Mouse (Mus musculus): ENCODE data around the gene Npr3.
"Not testable (repeated sequence)": the region's sequence is repeated elsewhere in the genome, so short reads cannot be mapped to it uniquely, and the experiment has no call there.

The Npr3 gene

DNA sequence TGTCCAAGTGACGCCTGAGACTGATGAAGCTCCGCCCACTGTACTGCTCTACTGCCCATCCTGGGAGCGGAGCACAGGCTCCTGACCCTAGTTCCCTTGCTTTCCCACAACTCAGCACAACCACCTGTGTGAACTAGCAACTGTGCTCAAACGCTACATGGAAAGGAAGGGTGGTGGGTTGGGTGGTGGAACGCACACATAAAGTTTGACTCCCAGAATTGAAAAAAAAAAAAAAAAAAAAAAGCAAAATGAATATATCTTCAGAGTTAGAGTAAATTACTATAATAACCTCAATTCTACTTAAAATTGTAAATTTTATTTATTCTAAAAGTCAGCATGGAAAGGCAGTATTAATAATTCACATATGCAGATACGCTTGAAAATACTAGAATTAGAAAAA is 25.3 kb downstream of the Npr3 start:
- DNase-seq: no peak

DNA sequence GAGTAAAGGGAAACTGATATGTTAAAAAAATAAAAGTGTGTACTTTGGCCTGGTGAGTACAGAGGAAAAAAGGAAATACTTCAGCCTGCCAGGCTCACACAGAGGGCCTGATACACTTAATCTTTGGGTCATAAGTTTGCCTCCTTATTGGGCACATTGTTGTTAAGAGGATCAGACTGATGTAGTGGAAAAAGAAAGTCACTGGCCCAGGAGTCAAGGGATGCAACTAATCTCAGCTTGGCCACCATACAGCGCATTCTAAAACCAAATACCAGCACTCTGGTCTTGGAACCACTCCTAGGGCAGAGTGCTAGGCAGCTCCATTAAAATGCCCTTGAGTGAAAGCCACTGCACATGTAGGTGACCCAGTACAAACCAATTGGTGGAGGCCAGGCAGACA is 28.8 kb downstream of the Npr3 start:
- no peak for DNase-seq

DNA sequence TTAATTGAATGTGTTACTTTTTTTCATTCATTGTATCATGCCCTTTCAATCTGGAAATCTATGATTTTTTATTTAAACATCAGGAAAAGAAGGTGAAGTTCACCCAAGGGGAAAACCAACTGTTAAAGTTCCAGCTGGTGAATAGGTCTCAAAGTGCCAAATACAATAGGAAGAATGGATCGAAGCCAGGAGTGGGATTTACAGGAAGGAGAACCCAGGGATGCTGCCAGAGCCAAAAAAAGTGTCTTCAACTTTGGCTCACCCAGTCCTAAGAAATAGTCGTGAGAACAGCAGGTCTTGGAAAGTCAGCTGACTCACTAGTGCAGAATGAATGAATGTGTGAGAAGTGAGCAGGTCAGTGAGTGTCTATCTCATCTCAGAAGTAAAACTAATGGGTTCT is 29.8 kb downstream of the Npr3 start:
- DNase-seq: no peak

DNA sequence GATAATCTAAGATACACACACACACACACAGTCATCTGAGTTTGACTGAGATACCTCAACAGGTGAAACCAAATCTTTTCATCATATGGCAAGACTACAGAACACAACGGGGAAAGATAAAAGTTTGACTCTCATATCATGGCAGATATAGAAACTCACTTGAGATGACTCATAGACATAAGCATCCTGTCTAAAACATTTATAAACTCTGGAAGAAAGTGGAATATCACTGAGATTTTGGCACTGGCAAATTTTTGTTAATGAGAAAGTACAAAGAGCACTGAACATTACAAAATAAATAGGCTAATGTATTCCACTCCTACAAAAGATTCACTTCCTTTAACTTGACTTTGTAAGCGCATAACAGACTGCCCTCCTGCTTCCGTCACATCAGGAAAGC is 40.2 kb downstream of the Npr3 start:
- DNase-seq: no peak

DNA sequence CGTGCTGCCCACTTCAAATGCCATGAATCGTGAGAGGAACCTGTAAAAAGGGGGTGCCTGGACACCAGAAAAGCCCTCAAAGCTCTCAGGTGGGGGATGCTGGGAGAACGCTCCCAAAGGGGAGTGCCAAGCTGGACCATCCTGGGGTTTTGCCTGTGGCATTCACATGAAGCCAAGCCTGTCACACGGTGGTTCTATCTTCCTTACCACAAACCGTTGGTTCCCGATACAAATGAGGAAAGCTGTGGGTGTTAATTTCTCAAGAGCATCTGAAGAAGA is 43.6 kb downstream of the Npr3 start:
- no peak for DNase-seq

DNA sequence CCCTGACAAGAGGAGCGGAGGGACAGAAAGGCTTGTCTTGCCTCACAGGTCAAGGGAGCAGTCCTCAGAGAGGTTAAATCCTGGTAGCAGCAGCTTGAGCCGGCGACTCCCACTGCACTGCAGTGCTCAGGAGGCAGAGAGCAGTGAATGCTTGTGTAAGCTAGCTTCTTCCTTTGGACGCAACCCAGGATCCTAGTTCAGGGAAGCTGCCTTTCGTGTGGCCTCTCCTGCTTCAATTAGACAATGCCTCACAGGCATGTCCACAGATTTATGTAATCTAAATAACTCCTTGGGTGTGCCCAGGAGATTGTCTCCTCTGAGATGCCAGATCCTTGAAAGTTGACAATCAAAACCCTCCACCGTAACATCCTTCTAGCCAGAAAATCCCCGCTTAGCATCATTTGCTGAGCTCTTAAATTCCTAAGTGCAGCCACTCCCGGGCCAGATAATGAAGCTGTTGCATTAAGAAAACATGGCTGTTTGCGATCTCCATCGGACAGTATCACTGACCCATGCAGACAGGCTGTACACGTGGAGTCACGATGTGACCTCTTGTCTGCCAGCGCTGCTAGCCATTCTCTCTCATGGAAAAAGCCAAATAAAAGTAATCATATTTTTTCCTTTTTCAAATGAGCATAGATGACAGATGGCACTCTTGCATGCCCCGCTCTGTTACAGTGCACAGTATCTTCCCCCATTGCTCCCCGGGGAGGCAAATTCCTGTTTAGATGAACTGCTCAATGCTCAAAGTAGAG is 44.1 kb downstream of the Npr3 start:
- no peak for DNase-seq

DNA sequence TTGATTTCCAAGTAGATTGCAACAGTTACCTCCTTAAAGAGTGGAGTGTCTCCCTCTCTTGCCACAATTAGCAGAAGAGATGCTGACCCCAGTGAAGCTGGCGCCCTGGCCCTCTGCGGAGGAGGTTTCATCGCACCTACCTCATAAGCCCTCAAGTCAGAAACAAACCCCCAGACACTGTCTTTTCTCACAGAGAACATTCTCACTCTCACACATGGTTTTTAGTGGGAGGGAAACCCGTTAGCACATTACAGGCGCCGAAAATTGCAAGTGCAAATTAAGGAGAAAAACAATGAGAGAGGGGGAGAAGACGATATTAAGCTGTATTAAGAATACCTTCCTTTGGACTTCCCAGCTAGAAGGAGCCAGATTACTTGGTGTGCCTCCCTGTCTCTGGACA is 44.8 kb downstream of the Npr3 start:
- no peak for DNase-seq

DNA sequence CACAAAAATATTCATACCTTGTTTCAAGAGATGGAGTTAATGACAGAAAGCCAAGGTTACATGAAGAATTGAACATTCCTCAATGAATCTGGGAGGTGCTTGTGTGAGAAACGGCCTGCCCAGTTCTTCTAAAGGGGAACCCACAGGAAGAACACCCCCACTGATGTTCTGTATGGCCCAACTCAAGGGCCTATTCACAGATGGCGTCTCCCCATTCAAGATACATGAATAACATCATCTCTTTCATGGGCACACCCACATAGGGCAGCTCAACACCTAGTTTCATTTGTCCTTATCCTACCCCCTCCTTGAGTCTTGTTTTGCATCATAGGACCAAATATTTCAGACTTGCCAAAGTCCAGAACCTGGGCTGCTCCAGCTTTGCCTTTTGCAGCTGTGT is 46.8 kb downstream of the Npr3 start:
- no peak for DNase-seq

DNA sequence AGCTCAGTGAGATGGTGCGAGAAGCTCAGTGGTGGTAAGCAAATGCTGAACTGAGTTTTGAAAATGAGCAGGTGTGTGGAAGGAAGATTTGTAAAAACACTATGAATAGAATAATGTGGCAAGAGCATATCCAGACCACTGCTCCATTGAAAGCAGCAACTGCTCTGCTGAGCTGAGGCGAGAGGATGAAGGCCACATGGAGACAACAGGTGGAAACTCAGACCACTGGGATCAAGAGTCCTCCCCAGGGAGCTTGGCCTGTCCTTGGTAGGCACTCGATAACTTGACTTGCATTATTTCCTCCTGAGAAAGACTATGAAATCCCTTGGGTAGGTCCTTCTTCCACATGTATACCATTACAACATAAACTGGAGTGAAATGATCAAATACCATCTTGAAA is 47.3 kb downstream of the Npr3 start:
- no peak for DNase-seq

DNA sequence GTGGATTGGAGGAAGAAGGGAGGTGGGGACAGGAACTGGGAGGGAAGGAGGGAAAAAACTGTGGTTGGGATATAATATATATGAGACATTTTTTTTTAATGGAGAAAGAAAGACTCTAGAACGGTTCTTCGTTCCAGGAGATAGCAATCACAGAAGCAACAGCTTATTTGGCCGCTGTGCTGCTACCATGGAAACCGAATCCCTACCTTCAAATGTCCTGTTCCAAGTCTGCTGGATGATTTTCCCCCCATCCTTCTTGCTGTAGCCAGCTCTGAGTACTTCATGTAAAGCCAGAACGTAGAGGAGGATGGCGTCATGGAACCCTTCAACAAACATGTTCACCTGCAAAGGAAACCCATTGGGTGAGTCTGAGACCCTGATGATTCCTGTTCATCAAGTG is 48.7 kb downstream of the Npr3 start:
- DNase-seq: no peak

DNA sequence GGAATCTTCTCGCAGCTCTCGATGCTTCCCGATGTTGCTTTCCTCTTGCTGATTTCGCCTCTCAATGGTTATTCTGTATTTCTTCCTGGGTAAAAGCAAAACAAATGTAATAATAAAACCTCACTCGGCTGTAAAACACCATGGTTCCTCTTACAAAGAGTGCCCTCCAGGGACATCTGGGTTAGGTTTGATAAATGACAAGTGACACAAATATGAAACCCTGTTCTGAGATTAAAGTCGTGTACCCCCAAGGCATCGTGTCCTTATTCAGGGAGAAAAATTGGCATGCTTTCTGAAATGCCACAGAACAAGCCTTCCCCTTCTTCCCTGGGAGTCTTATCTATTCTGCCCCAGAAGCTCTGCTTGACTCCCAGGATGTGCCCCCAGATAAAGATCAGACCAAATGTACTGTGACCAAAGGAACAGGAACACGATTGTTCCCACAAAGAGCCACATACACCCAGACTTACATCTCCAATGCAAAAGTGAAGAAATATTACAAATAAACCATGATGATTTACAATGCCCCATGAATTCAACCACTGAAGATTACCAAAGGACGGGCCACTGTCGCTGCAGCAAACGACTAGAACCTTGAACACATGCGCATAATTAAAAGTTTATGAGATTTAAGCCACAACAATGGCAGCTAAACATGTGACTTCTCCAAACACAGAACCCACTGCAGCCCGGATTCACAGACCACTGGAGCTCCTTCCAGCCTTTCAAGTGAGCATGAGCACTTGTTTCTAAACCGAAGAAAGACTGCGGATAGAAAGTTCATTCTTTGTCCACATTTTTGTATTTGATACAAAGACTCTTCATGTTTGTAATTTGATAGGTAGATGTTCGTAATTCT is 61.7 kb downstream of the Npr3 start:
- no peak for DNase-seq

DNA sequence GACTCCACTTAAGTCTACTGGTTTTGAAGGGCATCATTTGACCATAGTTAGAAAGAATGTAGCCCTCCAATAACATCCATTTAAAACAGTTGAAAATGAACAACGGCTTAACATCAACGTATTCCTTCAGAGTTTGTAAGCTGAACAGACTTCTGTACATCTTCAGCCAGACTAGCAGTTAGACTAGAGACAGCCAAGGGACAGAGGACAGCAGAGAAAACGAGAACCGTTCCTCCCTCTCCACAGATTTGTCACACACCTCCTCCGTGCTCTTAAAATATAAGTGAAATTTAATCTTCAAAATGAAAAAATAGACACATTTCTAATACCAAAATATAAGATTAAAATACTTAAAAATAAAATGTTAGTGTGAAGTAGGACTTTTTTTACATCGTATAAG is 63.0 kb downstream of the Npr3 start:
- DNase-seq: no peak

DNA sequence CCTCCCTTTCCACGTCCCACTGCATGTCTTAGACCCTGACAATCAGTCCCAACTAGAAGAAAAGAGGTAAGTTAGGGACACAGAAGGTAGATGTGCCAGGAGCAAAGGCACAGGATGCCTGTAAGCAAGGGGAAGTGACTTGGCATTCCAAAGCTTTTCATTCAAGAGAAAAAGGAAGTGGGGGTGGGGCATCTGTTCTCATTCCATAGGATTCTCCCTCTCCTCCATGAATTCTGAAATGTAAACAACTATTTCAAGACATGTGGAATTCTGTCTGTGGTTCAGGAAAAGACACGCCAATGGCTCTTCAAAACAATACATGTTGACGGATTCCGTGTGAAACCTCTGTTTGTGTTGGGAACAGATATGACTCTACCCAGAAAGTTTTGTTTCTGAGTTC is 65.3 kb downstream of the Npr3 start:
- no peak for DNase-seq

DNA sequence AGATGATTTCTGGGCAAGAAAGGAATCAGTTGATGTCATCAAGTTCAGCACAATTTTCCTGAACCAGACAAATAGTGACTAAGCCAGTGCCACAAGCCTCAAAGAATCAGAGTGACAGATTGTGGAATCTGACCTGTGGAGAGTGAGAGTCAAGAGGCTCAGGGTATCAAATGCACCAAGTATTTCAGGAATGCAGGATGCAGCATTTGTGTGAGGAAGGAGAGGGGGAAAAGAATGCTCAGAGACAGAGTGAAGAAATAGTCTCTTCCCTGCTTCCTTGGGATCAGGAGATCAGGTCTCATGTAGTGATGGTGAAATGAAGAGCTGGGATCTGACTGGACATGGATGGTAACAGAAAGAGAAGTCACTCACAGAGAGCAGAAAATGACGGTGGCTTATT is 71.2 kb downstream of the Npr3 start:
- DNase-seq: no peak

DNA sequence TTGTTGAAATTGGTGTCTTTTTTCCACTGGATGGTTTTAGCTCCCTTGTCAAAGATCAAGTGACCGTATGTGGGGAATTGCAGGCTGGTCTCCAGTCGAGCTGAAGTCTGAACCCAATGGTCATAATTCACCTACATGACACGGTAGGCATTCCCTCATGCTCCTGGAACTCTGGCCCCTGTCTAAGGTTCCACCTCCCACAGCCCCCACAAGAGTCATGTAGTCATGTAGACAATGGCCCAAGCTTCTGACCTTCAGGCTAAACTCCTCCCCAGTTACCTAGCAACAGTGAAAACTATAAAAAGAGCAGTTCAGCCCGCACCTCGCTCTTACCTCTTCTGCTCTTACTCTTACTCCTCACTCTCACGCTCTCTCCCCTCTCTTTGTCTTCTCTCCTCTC is 84.7 kb downstream of the Npr3 start:
- DNase-seq: not testable (repeated sequence)

DNA sequence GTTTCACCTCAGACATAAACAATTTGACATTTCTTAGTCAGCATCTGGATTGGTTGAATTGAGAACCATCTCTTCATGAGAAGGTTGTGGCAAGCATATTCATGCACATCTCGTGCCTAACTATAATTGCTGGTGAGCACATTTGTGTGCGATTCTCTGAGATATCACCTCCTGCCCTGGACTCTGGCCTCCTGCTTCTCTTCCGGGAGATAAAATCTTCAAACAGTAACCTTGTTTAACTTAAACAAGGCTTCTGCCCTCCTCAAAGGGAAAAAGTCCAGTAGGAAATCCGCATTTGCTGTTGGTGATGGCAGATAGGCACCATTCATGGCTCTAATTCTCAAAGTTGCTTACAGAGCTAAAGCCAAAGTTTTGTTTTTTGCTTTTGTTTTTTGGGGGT is 91.5 kb downstream of the Npr3 start:
- no peak for DNase-seq

DNA sequence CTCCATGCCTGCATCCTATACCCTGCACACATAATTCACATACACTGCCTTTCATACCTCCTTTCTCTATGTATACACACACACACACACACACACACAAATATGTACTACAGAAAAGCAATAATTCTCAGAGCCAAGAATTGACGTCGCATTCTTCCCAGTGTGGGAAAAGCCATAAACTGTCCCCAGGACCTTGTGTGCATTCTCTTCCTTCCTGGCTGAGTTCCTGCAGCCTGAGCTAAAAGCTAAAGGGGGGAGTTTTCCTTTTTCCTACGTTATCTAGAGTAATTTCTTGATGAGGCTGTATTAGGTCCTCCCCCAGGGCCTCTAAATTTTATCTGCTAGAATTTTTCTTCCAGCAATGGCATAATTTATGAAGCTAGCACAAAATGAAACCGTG is 103.5 kb downstream of the Npr3 start:
- DNase-seq: no peak

DNA sequence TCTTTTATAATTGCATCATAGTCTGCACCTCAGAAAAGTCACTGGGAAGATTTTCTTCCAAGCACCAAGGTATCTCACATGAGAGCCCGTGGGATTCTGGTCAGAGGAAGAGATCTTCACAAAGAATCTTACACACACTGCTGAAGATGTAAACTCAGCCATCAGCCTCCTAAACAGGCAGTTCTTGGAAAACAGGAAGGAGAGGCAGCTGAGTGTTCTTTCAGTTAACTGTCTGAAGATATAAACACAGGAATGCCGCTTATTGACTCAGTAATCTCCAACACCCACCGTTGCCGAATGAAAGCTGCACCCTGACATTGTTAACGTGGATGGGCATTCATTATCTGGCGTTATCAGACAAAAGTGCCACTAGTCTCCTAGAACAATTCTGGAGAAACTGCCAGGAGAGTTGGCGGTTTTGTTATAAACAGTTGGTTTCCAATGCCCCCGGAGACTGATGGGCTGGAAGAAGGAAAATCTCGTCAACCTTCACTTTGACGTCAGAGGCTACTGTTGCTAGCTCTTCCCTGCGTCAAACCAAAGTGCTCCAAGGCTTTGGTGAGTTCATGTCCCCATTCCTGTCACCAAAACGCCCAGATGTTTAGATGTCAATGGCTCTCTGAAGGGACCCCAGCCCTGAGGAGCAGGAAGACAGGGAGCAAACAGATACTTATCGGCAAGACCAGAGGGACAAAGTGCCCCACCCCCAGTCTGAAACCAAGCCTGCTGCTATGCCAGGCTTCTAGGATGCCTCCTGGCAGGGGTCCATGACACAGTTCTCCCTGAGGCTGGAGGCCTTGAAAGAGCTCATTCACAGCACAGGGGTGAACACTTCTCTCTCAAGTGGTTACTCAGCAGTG is 105.0 kb downstream of the Npr3 start:
- DNase-seq: no peak

DNA sequence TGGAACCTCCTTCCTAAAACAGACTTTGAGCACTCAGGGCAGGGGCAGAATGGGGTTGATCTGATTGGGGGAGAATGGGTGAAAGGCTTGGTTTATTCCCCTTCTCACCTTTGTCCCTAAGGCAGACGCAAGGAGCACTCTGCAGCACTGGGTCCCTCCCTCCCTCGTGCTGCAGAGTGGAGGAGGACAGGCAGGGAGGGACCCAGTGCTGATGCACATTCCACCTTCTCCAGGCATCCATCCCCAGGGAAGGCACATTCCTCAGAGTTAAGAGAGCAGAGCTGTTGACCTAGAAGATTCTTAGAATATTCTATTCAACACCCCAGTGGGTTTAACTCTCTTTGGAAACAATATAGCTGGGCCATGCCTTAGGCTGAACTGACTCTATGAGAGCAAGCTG is 112.5 kb downstream of the Npr3 start:
- no peak for DNase-seq

All from thymus, postnatal 4 days (tissue).